Mouse (Mus musculus) brain, embryonic 14.5 days (tissue): Measurements from ENCODE around the gene Irs3.

ENCODE experiments used
- CTCF ChIP-seq: fragments of 200-500 bp; IDR thresholded peaks from 2 replicates; pipeline ENCODE4 v1.5.1; 2012; ENCODE audit warnings: inconsistent platforms, mild to moderate bottlenecking, moderate library complexity, borderline replicate concordance; ENCODE audit not compliant: insufficient read depth, insufficient read length; ENCODE audit errors: extremely low read depth
- POLR2A ChIP-seq: fragments of 200-500 bp; IDR thresholded peaks from 2 replicates; pipeline ENCODE4 v1.6.1; 2012; ENCODE audit warnings: mild to moderate bottlenecking, inconsistent platforms, borderline replicate concordance; ENCODE audit not compliant: poor library complexity, insufficient read depth, insufficient read length, severe bottlenecking; ENCODE audit errors: extremely low read depth

DNA sequence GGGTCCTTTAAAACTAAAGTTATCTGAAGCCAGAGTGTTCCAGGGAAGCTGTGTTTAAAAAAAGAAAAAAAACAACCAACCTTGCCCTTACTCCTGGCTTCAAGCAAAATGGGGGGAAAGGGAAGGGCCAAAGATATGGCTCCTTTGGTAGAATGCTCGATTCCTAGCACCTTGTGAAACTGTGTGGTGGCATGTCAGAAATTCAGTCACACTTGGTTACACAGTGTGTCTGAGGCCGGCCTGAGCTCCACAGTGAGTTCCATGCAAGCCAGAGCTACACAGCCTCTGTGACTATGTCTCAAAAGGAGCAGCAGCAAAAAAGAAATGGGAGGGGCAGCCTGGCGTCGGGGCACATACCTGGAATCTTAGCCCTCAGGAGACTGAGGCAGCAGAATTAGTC, 3.7 kb upstream of the Irs3 start:
- TF ChIP-seq POLR2A (no peak), CTCF (no peak)
